Mouse (Mus musculus): ENCODE results near the gene Gm3543. TPM values are rescaled to one million over a fixed set of nuclear protein-coding genes. Genes with fewer than 3 reads are reported as not detected.

Gene Gm3543
- polyA plus RNA-seq (2015; fragmentation: Illumina TruSeq; extraction: RNeasy Lipid Tissue Mini Kit (QIAGEN cat#74804); ENCODE audit: insufficient read depth, low replicate concordance), result not detected

GRCm38 (mm10) chr14:41983225-41983624 lies at the start of gene Gm3543:
Gene Gm3543 (minus strand): TSS chr14:41983325.

GRCm38 (mm10) chr14:41967827-41968226 lies 15.3 kb downstream of the Gm3543 start, which contains the start of gene Gm6401:
Gene Gm6401 (minus strand): TSS chr14:41967927.

GRCm38 (mm10) chr14:41943695-41944094 lies 39.4 kb downstream of the Gm3543 start, which contains the start of gene 1700024B05Rik:
Gene 1700024B05Rik (plus strand): TSS chr14:41943995.

Other genes with a start within 250 kb of the Gm3543 start
- gene Gm7929, start 232.7 kb downstream of the Gm3543 start, polyA plus RNA-seq (2015; fragmentation: Illumina TruSeq; extraction: RNeasy Lipid Tissue Mini Kit (QIAGEN cat#74804); ENCODE audit: insufficient read depth, low replicate concordance), result not detected
- not detected for gene Gm47189, start 210.9 kb downstream of the Gm3543 start, polyA plus RNA-seq (2015; fragmentation: Illumina TruSeq; extraction: RNeasy Lipid Tissue Mini Kit (QIAGEN cat#74804); ENCODE audit: insufficient read depth, low replicate concordance)
- not detected for gene Gm7980, start 76.0 kb downstream of the Gm3543 start, polyA plus RNA-seq (2015; fragmentation: Illumina TruSeq; extraction: RNeasy Lipid Tissue Mini Kit (QIAGEN cat#74804); ENCODE audit: insufficient read depth, low replicate concordance)
- gene 1700049E17Rik1, start 58.4 kb downstream of the Gm3543 start, polyA plus RNA-seq (2015; fragmentation: Illumina TruSeq; extraction: RNeasy Lipid Tissue Mini Kit (QIAGEN cat#74804); ENCODE audit: insufficient read depth, low replicate concordance), result not detected
- gene 1700024B05Rik, start 39.3 kb downstream of the Gm3543 start, polyA plus RNA-seq (2015; fragmentation: Illumina TruSeq; extraction: RNeasy Lipid Tissue Mini Kit (QIAGEN cat#74804); ENCODE audit: insufficient read depth, low replicate concordance), result not detected
- not detected for gene Gm6401, start 15.4 kb downstream of the Gm3543 start, polyA plus RNA-seq (2015; fragmentation: Illumina TruSeq; extraction: RNeasy Lipid Tissue Mini Kit (QIAGEN cat#74804); ENCODE audit: insufficient read depth, low replicate concordance)
- gene Gm7951, start 134.0 kb upstream of the Gm3543 start, polyA plus RNA-seq (2015; fragmentation: Illumina TruSeq; extraction: RNeasy Lipid Tissue Mini Kit (QIAGEN cat#74804); ENCODE audit: insufficient read depth, low replicate concordance), result not detected
- gene Gm17027, start 179.3 kb upstream of the Gm3543 start, polyA plus RNA-seq (2015; fragmentation: Illumina TruSeq; extraction: RNeasy Lipid Tissue Mini Kit (QIAGEN cat#74804); ENCODE audit: insufficient read depth, low replicate concordance), result not detected
- gene Gm3573, start 207.5 kb upstream of the Gm3543 start, polyA plus RNA-seq (2015; fragmentation: Illumina TruSeq; extraction: RNeasy Lipid Tissue Mini Kit (QIAGEN cat#74804); ENCODE audit: insufficient read depth, low replicate concordance), result not detected